ENCODE assay signal across 26 mouse cellular contexts in genomic region chr5:20576266-20576665, GRCm38 (mm10).
"Had no signal": no experiment of that assay in that cellular context is flagged by ENCODE, and none has a peak within 500 bp of the region (broad histone marks: within the 10 kb centered on the region; RNA-seq: fewer than 3 reads in every experiment).

No protein-coding gene starts in this region.

- H3K4me1 ChIP-seq: forebrain, embryonic 15.5 days; heart, embryonic 13.5 days; heart, embryonic 15.5 days; kidney, embryonic 15.5 days; limb, embryonic 15.5 days; liver, embryonic 12.5 days had no signal

- DNase-seq: forebrain, postnatal 0 days; gastrocnemius, postnatal 14 days; gastrocnemius, postnatal 36 days; heart, adult 18-20 months; heart, postnatal 14 days; heart, postnatal 36 days; kidney, adult 11 months; kidney, adult 2 months; kidney, adult 9 months; kidney, postnatal 10 days; kidney, postnatal 25 days; layer of hippocampus, adult 9-11 months; layer of hippocampus, postnatal 36 days; left cerebral cortex, postnatal 4 days had no signal

- H3K9me3 ChIP-seq: forebrain, embryonic 15.5 days; heart, embryonic 13.5 days; heart, embryonic 15.5 days; hindbrain, embryonic 13.5 days; hindbrain, embryonic 15.5 days; kidney, embryonic 15.5 days; limb, embryonic 13.5 days; limb, embryonic 15.5 days; liver, embryonic 12.5 days had no signal

- H3K27ac ChIP-seq: forebrain, embryonic 15.5 days; heart, embryonic 13.5 days; heart, embryonic 15.5 days; hindbrain, embryonic 13.5 days; hindbrain, embryonic 15.5 days; hindbrain, postnatal 0 days; kidney, embryonic 15.5 days; limb, embryonic 13.5 days; limb, embryonic 15.5 days; liver, embryonic 12.5 days had no signal

- H3K4me2 ChIP-seq: forebrain, embryonic 15.5 days; heart, embryonic 11.5 days; heart, embryonic 13.5 days; heart, embryonic 15.5 days; hindbrain, embryonic 13.5 days; hindbrain, embryonic 15.5 days; kidney, embryonic 15.5 days; limb, embryonic 13.5 days; limb, embryonic 15.5 days; liver, embryonic 12.5 days had no signal

- ATAC-seq: forebrain, embryonic 15.5 days; hindbrain, postnatal 0 days; intestine, embryonic 16.5 days; liver, embryonic 12.5 days had no signal

- H3K9ac ChIP-seq: forebrain, embryonic 15.5 days; forebrain, postnatal 0 days; heart, embryonic 13.5 days; heart, embryonic 15.5 days; hindbrain, embryonic 13.5 days; hindbrain, embryonic 15.5 days; kidney, embryonic 15.5 days; limb, embryonic 13.5 days; limb, embryonic 15.5 days; liver, embryonic 12.5 days had no signal

- H3K4me3 ChIP-seq: forebrain, embryonic 15.5 days; heart, embryonic 13.5 days; heart, embryonic 15.5 days; hindbrain, embryonic 13.5 days; hindbrain, embryonic 15.5 days; kidney, embryonic 15.5 days; limb, embryonic 13.5 days; limb, embryonic 15.5 days; liver, embryonic 12.5 days had no signal

- H3K27me3 ChIP-seq: forebrain, embryonic 15.5 days; heart, embryonic 13.5 days; heart, embryonic 15.5 days; hindbrain, embryonic 13.5 days; hindbrain, embryonic 15.5 days; kidney, embryonic 15.5 days; limb, embryonic 13.5 days; limb, embryonic 15.5 days; liver, embryonic 12.5 days had no signal

- H3K36me3 ChIP-seq: heart, embryonic 13.5 days; heart, embryonic 15.5 days; kidney, embryonic 15.5 days; limb, embryonic 13.5 days; limb, embryonic 15.5 days; liver, embryonic 12.5 days had no signal
